Mouse (Mus musculus) Patski (cell line): Measurements from ENCODE around the gene Tpbg. TPM values are rescaled to one million over a fixed set of nuclear protein-coding genes. Genes with fewer than 3 reads are reported as not detected.
"Not testable (repeated sequence)": the region's sequence is repeated elsewhere in the genome, so short reads cannot be mapped to it uniquely, and the experiment has no call there.

ENCODE experiments used
- ATAC-seq: fragments of 100-300 bp; one replicate; pipeline ENCODE4 v1.8.0; 2021
- CTCF ChIA-PET: fragments of 350-600 bp; sonication (Branson Sonifier 250); formaldehyde crosslinking; loops from one replicate; lab custom pipeline; 2022; ENCODE audit warnings: inconsistent platforms; lab: Charles Lee
- POLR2A ChIA-PET: fragments of 350-600 bp; sonication (Branson Sonifier 250); formaldehyde crosslinking; loops from one replicate; lab custom pipeline; 2022; ENCODE audit warnings: antibody characterized with exemption, inconsistent platforms; lab: Charles Lee
- DNase-seq: peaks from one replicate; pipeline ENCODE4 v3.0.0-alpha.2; 2011; ENCODE audit warnings: low read depth, low spot score
- H3K27me3 ChIP-seq: fragments of 371-371 bp; one replicate; pipeline ENCODE4 v1.5.1; 2021
- CTCF ChIP-seq: fragments of 100-300 bp; IDR thresholded peaks from one replicate; pipeline ENCODE4 v1.5.1; 2021
- in situ Hi-C: fragments of 300-500 bp; cut with MboI; formaldehyde crosslinking; loops from 3 replicates; pipeline ENCODE4 v1.11.1; 2018; ENCODE audit warnings: low pct_unique_long_range_greater_than_20kb, mixed read lengths
- polyA plus RNA-seq: library from polyadenylated mRNA; unstranded; gene quantifications from one replicate; pipeline ENCODE4 v1.2.3, GENCODE M21; 2021

The Tpbg gene
- 34.5 TPM for polyA plus RNA-seq

DNA sequence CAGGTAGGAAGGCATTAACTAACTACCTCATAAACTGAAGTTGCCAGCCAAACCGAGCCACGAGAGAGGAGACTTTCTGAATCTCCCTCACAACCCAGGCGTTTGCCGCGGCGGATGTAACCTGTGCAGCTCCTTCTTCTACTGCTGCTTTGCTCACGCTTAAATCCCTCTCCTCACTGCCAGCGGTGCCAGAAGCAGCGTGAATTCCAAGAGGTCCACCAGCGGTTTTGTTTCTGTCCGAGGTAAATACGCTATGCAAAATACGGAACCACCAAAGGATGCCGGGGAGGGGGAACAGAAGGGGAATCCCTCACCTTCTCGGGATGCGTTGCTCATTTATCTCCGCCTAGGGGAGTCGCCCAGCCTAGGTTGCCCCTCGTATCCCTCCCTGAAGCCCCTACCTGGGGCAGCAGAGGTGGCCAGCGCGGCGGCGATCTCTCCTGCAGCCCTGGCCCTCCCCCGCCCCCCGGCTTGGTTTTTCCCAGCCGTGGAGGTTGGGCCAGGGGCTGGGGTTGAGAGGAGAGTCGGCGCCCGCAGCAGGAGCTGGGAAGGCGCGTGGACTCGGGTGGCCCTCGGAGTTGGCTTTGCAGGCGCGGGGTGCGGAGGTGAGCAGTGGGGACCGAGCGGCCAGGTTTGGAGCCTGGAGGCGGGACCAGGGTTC, at the start of gene Tpbg:
Tpbg (plus strand) TSS at position 30 of the 661 bp plus-strand sequence.
- ChIA-PET POLR2A (interaction anchor here (0.7 to 0.8 kb wide), 3 partner anchors 35 to 458 kb away, joined by 3 to 4 read pairs (median 3); no protein-coding TSS in a partner anchor), CTCF (interaction anchor here (1.2 to 1.5 kb wide), 3 partner anchors 10 to 612 kb away, joined by 3 to 5 read pairs (median 5); no protein-coding TSS in a partner anchor)
- peak; percentile 53 for DNase-seq
- no peaks in the 10 kb centered on the region for H3K27me3 ChIP-seq
- ATAC-seq, result peak; percentile 82
- TF ChIP-seq CTCF, result no peak
- in situ Hi-C loops, result loop anchor here (10.0 kb wide), 1 partner anchor 622 kb away; the partner anchor contains the start of genes Dop1a and Ube2cbp

DNA sequence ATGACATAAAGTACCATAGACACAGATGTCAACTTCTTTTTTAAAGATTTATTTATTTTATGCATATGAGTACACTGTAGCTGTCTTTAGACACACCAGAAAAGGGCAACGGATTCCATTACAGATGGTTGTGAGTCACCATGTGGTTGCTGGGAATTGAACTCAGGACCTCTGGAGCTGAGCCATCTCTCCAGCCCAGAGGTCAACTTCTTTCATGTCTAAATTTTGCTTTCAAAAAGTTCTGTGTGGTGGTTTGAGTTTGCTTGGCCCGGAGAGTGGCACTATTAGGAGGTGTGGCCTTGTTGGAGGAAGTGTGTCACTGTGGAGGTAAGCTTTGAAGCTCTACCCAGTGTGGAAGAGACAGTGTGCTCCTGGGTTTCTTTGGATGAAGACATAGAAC, 40.2 kb upstream of the Tpbg start:
- H3K27me3 ChIP-seq, in situ Hi-C loops, POLR2A ChIA-PET, ATAC-seq, DNase-seq: not testable (repeated sequence)
- CTCF ChIA-PET, result interaction anchor here (1.5 kb wide), 1 partner anchor 15 kb away, joined by 4 read pairs; no protein-coding TSS in a partner anchor

DNA sequence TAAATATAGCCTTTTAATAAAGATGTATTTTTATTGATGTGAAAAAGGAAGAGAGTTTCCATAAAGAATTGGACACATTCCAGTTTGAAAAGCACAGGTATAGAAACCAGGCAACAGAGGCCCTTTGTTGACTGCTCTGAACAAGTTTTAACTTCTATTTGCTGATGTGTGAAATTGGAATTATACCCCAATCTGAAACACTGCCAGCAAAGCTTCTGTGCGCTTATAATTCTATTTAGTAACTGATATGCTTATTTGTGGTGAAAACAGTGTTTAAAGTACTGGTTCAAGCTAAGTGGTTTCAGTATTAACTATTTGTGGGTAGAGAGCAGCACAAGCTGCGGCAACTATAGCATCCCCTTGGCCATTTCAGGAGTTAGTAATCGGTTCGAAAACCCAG, 39.6 kb upstream of the Tpbg start:
- no peak for ATAC-seq
- no peak for TF ChIP-seq CTCF
- ChIA-PET POLR2A (no interaction called here), CTCF (interaction anchor here (1.5 kb wide), 1 partner anchor 15 kb away, joined by 4 read pairs; no protein-coding TSS in a partner anchor)
- no peaks in the 10 kb centered on the region for H3K27me3 ChIP-seq
- in situ Hi-C loops, result no loop called here
- no peak for DNase-seq

- ATAC-seq, result no peak
- ChIA-PET CTCF (interaction anchor here (1.6 kb wide), 1 partner anchor 642 kb away, joined by 3 read pairs; no protein-coding TSS in a partner anchor), POLR2A (no interaction called here)
- in situ Hi-C loops, result no loop called here
- TF ChIP-seq CTCF, result no peak
- no peak for DNase-seq
- H3K27me3 ChIP-seq, result no peaks in the 10 kb centered on the region
Measured at GRCm38 (mm10) chr9:85806411-85806810, 35.8 kb upstream of the Tpbg start.

- H3K27me3 ChIP-seq, result no peaks in the 10 kb centered on the region
- TF ChIP-seq CTCF, result no peak
- ChIA-PET CTCF (interaction anchor here (0.7 to 1.5 kb wide), 2 partner anchors 11 kb away, joined by 3 read pairs; no protein-coding TSS in a partner anchor), POLR2A (no interaction called here)
- DNase-seq (peak; percentile 24), ATAC-seq (peak; percentile 88)
- in situ Hi-C loops, result no loop called here
Measured at GRCm38 (mm10) chr9:85809246-85809645, 32.9 kb upstream of the Tpbg start.

GRCm38 (mm10) chr9:85820829-85821228, 21.4 kb upstream of the Tpbg start:
- in situ Hi-C loops, result no loop called here
- no peaks in the 10 kb centered on the region for H3K27me3 ChIP-seq
- DNase-seq, result no peak
- POLR2A ChIA-PET, result no interaction called here
- TF ChIP-seq CTCF, result no peak
- CTCF ChIA-PET, result no interaction called here
- no peak for ATAC-seq

GRCm38 (mm10) chr9:85835521-85836425, 6.4 kb upstream of the Tpbg start:
- no peak for TF ChIP-seq CTCF
- CTCF ChIA-PET, result interaction anchor here (1.3 kb wide), 1 partner anchor 10 kb away, joined by 3 read pairs; no protein-coding TSS in a partner anchor
- ATAC-seq (no peak), DNase-seq (no peak)
- POLR2A ChIA-PET, result no interaction called here
- H3K27me3 ChIP-seq, result no peaks in the 10 kb centered on the region
- in situ Hi-C loops, result no loop called here

GRCm38 (mm10) chr9:85839626-85840025, 2.6 kb upstream of the Tpbg start:
- no peaks in the 10 kb centered on the region for H3K27me3 ChIP-seq
- TF ChIP-seq CTCF, result no peak
- in situ Hi-C loops, result loop anchor here (10.0 kb wide), 1 partner anchor 625 kb away; the partner anchor contains the start of genes Dop1a and Ube2cbp
- ChIA-PET CTCF (interaction anchor here (0.7 to 2.1 kb wide), 4 partner anchors 17 to 612 kb away, joined by 3 to 8 read pairs (median 4); no protein-coding TSS in a partner anchor), POLR2A (no interaction called here)
- ATAC-seq, result no peak
- DNase-seq, result no peak

- peak; percentile 45 for ATAC-seq
- no peak for TF ChIP-seq CTCF
- H3K27me3 ChIP-seq, result no peaks in the 10 kb centered on the region
- no peak for DNase-seq
- POLR2A ChIA-PET, result no interaction called here
- CTCF ChIA-PET, result interaction anchor here (1.5 kb wide), 1 partner anchor 11 kb away, joined by 5 read pairs; no protein-coding TSS in a partner anchor
- in situ Hi-C loops, result loop anchor here (10.0 kb wide), 1 partner anchor 623 kb away; the partner anchor contains the start of genes Dop1a and Ube2cbp
Measured at GRCm38 (mm10) chr9:85841891-85842290, 289 bp upstream of the Tpbg start.
